Mouse (Mus musculus): Measurements from ENCODE around the gene Gm9887.
A peak's percentile ranks its signal among the peaks of the same experiment; 100 is the strongest.

DNA sequence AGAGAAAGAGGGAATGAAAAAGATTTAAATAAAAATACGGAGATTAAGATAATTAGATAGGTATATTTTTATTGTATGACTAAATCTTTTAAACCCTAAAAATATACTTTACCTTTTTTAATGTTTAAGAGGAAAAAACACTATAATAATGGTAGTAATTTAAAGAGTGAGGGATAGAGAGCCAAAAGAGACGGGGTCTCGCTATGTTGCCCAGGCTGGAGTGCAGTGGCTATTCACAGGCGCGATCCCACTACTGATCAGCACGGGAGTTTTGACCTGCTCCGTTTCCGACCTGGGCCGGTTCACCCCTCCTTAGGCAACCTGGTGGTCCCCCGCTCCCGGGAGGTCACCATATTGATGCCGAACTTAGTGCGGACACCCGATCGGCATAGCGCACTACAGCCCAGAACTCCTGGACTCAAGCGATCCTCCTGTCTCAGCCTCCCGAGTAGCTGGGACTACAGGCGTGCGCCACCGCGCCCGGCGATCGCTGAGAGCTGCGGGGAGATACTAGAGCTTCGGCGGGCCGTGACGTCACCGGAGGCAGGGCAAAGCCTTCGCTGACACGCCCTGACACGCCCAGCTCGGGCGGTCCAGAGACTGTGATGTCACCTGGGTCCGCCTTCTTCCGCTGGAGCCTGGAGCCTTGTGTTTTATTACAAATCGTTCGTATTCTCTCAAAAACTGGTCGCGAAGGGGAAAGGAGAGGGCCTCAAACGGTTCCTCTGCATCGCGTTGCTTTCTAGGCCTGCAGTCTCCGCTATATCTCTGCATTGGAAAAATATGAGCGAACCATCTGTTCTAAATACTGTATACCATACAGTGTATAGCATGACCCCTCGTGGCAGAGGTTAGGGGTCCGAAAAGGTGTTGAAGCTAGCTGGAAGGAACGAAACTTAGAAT is 11.0 kb downstream of the Gm9887 start:
- TF ChIP-seq POLR2A (IDR thresholded peaks at IDR 0.05; ENCODE audit: low read depth, low read length) (peak; percentile 77), CTCF (IDR thresholded peaks at IDR 0.05; ENCODE audit: extremely low read depth, insufficient read length, insufficient replicate concordance, low read depth, low read length) (peak; percentile 11; the same call in 1 of the 2 replicates)

Data from small intestine, adult 2 months (tissue).